8 mouse cellular contexts compared by ENCODE assay signal in the genomic region with DNA sequence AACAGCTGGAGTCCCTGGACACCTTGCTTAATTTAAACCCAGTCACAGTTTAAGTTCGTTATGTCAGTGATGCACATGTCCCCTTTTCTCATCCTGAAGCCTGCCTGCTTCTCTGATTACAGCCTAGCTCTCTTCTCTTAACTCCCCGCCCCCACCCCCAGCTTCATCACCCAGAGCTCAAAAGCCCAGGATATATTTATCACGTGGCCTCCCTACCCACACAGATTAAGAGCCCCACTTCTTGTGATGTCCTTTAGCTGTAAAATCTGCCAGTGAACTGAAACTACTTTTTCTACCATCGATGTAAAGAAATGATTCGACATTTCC. TPM values are rescaled to one million over a fixed set of nuclear protein-coding genes. Genes with fewer than 3 reads are reported as not detected.
DNase-seq lines count a peak whose midpoint lies in the region; ATAC-seq and TF ChIP-seq lines count a peak whose summit lies in the region.

No protein-coding gene starts in this region.

- no peaks in the 10 kb centered on the region for H3K9me3 ChIP-seq in neural tube, embryonic 11.5 days (ENCODE audit: control insufficient read depth, low read length)
- H3K9me3 ChIP-seq in embryonic facial prominence, embryonic 10.5 days = no peaks in the 10 kb centered on the region

- no peaks in the 10 kb centered on the region for H3K36me3 ChIP-seq in neural tube, embryonic 11.5 days (ENCODE audit: control insufficient read depth, insufficient read depth, low read length)
- H3K36me3 ChIP-seq in embryonic facial prominence, embryonic 10.5 days (replicated peaks) = peaks cover 3% of the 10 kb centered on the region
- H3K36me3 ChIP-seq in myocyte (ENCODE audit: control insufficient read depth, insufficient read depth) = no peaks in the 10 kb centered on the region

- ATAC-seq in neural tube, embryonic 11.5 days (ENCODE audit: insufficient read depth, low FRiP score, low TSS enrichment) = no peak
- ATAC-seq in inflammation-experienced regulatory T-cells, adult 6 months = peak; percentile 11

- H3K27me3 ChIP-seq in neural tube, embryonic 11.5 days (ENCODE audit: control insufficient read depth, insufficient read depth, low read length) = no peaks in the 10 kb centered on the region
- H3K27me3 ChIP-seq in embryonic facial prominence, embryonic 10.5 days (replicated peaks; ENCODE audit: low read depth, poor library complexity, severe bottlenecking) = no peaks in the 10 kb centered on the region
- no peaks in the 10 kb centered on the region for H3K27me3 ChIP-seq in myocyte (ENCODE audit: control insufficient read depth, insufficient read depth, insufficient read length)

- H3K9ac ChIP-seq in neural tube, embryonic 11.5 days (ENCODE audit: low read length) = peak overlapping the region; percentile 55

- no peak overlapping the region for H3ac ChIP-seq in myocyte (ENCODE audit: control insufficient read depth, insufficient read length)

- peak overlapping the region; percentile 66; the same call in 1 of the 2 replicates for H3K27ac ChIP-seq in neural tube, embryonic 11.5 days (ENCODE audit: low read depth, low read length)
- H3K27ac ChIP-seq in embryonic facial prominence, embryonic 10.5 days (replicated peaks) = peak overlapping the region; percentile 94

- H3K4me1 ChIP-seq in neural tube, embryonic 11.5 days (ENCODE audit: control insufficient read depth, insufficient read depth, low read length) = no peaks in the 10 kb centered on the region; the same call in 1 of the 2 replicates
- H3K4me1 ChIP-seq in embryonic facial prominence, embryonic 10.5 days = peaks cover 11% of the 10 kb centered on the region

- TF ChIP-seq POLR2A in myocyte (IDR thresholded peaks at IDR 0.05; ENCODE audit: insufficient read length, low read depth) = no peak

- peak overlapping the region; percentile 37 for H3K4me3 ChIP-seq in neural tube, embryonic 11.5 days (ENCODE audit: low read depth, low read length)
- peak overlapping the region; percentile 93 for H3K4me3 ChIP-seq in embryonic facial prominence, embryonic 10.5 days
- peak overlapping the region; percentile 45 for H3K4me3 ChIP-seq in myocyte

- WGBS in neural tube, embryonic 11.5 days = 25% methylated on average over 5 of the region's 5 CpGs
- WGBS in embryonic facial prominence, embryonic 10.5 days = 25% methylated on average over 5 of the region's 5 CpGs

- peaks cover 33% of the 10 kb centered on the region for H3K79me2 ChIP-seq in myocyte (ENCODE audit: control insufficient read depth, insufficient read depth)

- H3K4me2 ChIP-seq in neural tube, embryonic 11.5 days (ENCODE audit: low read depth) = peak overlapping the region; percentile 66
- peak overlapping the region; percentile 98 for H3K4me2 ChIP-seq in myocyte (ENCODE audit: low read depth)

- no peak for DNase-seq in neural tube, embryonic 11.5 days (ENCODE audit: low spot score)
- DNase-seq in neural tube, embryonic 10.5 days (ENCODE audit: extremely low spot score, low spot score) = no peak
- DNase-seq in embryonic facial prominence, embryonic 10.5 days (ENCODE audit: low spot score) = peak; percentile 28
- no peak for DNase-seq in cerebellum, adult 8-10 months
- no peak for DNase-seq in right cerebral cortex, postnatal 25 days
- no peak for DNase-seq in cerebellum, adult 9-10 months

TF ChIP-seq in myocyte, 11 proteins besides CTCF, POLR2A, EP300 and RAD21:
- TF ChIP-seq REST (IDR thresholded peaks at IDR 0.05; ENCODE audit: insufficient read depth, insufficient read length) (no peak), MYOG (IDR thresholded peaks at IDR 0.05; ENCODE audit: control insufficient read depth in 1 of 3, insufficient read depth in 1 of 3, insufficient read length in 2 of 3, low read depth in 2 of 3) (peak in 1 of 3 experiments; percentile 67), TCF3 (IDR thresholded peaks at IDR 0.05; ENCODE audit: insufficient read length, low read depth) (no peak), USF1 (IDR thresholded peaks at IDR 0.05; ENCODE audit: low read depth) (peak; percentile 72)

RNA-seq across cellular contexts. Expression of gene Pja2, which starts 1.0 kb away (rescaled TPM):
- 93.7 and 105 TPM in 2 replicates for polyA plus RNA-seq in neural tube, embryonic 11.5 days (2014; fragmentation: Nextera tagmentation; extraction: Ambion mirVana)
- polyA plus RNA-seq in embryonic facial prominence, embryonic 10.5 days (2016; fragmentation: Nextera tagmentation; extraction: Ambion mirVana) = 54.8 and 56.8 TPM in 2 replicates
- 10 to 100 TPM; 17.5 to 40.4 (median 34.4) TPM for polyA plus RNA-seq in inflammation-experienced regulatory T-cells, adult 6 months (2017; shearing (Covaris generic))
- polyA plus RNA-seq in myocyte (2012; fragmentation: generic; extraction: Trizol) = 30.3 TPM

Comparison
In these comparisons a context has a peak if more than half of its experiments do, and no peak if none do; other contexts are left out.
1. H3K4me3 ChIP-seq: peak in every context shown above with its lines; median percentile 93 in embryonic facial prominence, embryonic 10.5 days; 45 in myocyte; 37 in neural tube, embryonic 11.5 days.